In the genomic region with DNA sequence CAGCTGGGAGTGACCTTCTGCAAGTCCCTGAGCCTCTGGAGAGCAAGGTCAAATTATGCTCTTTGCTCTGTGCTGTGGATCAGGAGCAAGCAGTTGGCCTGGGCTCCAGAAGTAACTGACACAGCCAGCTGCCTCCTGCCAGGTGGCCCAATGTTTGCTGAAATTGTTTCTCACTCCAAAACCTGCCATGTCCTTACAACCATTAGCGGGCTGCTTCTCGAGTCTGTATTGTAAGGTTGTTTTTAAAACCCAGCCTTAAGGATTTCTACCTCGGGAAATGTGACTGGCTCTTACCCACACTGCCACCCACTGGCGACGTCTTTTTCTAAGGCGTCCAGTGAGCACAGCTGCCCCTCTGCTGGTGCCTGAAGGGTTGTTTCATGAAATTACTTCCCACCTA, we compare ENCODE assay signal across 8 mouse cellular contexts. TPM values are rescaled to one million over a fixed set of nuclear protein-coding genes. Genes with fewer than 3 reads are reported as not detected.
DNase-seq lines count a peak whose midpoint lies in the region; ATAC-seq and TF ChIP-seq lines count a peak whose summit lies in the region.
"Had no signal": no experiment of that assay in that cellular context is flagged by ENCODE, and none has a peak within 500 bp of the region (broad histone marks: within the 10 kb centered on the region; RNA-seq: fewer than 3 reads in every experiment).

No protein-coding gene starts in this region.

- H3K4me3 ChIP-seq in megakaryocyte, embryonic 14.5 days (replicated peaks), result peak overlapping the region; percentile 79
- H3K4me3 ChIP-seq in forebrain, embryonic 15.5 days, result no peak overlapping the region
- no peak overlapping the region for H3K4me3 ChIP-seq in intestine, embryonic 16.5 days (ENCODE audit: low read length)
- no peak overlapping the region for H3K4me3 ChIP-seq in stomach, postnatal 0 days (ENCODE audit: low read depth, low read length)
- H3K4me3 ChIP-seq: neural tube, embryonic 12.5 days had no signal

- H3K9me3 ChIP-seq in megakaryocyte, embryonic 14.5 days, result no peaks in the 10 kb centered on the region
- H3K9me3 ChIP-seq in forebrain, embryonic 15.5 days, result no peaks in the 10 kb centered on the region
- no peaks in the 10 kb centered on the region for H3K9me3 ChIP-seq in intestine, embryonic 16.5 days (ENCODE audit: control insufficient read depth, low read length)
- no peaks in the 10 kb centered on the region for H3K9me3 ChIP-seq in stomach, postnatal 0 days (ENCODE audit: control insufficient read depth, low read length)
- H3K9me3 ChIP-seq: neural tube, embryonic 12.5 days had no signal

- H3K27me3 ChIP-seq in megakaryocyte, embryonic 14.5 days (replicated peaks), result no peaks in the 10 kb centered on the region
- H3K27me3 ChIP-seq in forebrain, embryonic 15.5 days, result no peaks in the 10 kb centered on the region
- H3K27me3 ChIP-seq in intestine, embryonic 16.5 days (replicated peaks; ENCODE audit: control insufficient read depth, insufficient read depth, low read length), result no peaks in the 10 kb centered on the region
- H3K27me3 ChIP-seq in stomach, postnatal 0 days (ENCODE audit: control insufficient read depth, insufficient read depth, low read length), result no peaks in the 10 kb centered on the region
- H3K27me3 ChIP-seq: neural tube, embryonic 12.5 days had no signal

- TF ChIP-seq CTCF in stomach, postnatal 0 days (IDR thresholded peaks at IDR 0.05; ENCODE audit: low read depth), result peak; percentile 84

- H3K36me3 ChIP-seq in megakaryocyte, embryonic 14.5 days (replicated peaks; ENCODE audit: low read length), result no peaks in the 10 kb centered on the region
- no peaks in the 10 kb centered on the region for H3K36me3 ChIP-seq in forebrain, embryonic 15.5 days
- H3K36me3 ChIP-seq in intestine, embryonic 16.5 days (ENCODE audit: control insufficient read depth, insufficient read depth, low read length), result no peaks in the 10 kb centered on the region
- no peaks in the 10 kb centered on the region for H3K36me3 ChIP-seq in stomach, postnatal 0 days (ENCODE audit: control insufficient read depth, insufficient read depth, low read length)
- H3K36me3 ChIP-seq: neural tube, embryonic 12.5 days had no signal

- no peak for TF ChIP-seq EP300 in stomach, postnatal 0 days (optimal IDR thresholded peaks at IDR 0.05)

- H3K9ac ChIP-seq in forebrain, embryonic 15.5 days (replicated peaks), result peak overlapping the region; percentile 3; the same call in 1 of the 2 replicates
- peak overlapping the region; percentile 19; the same call in 1 of the 2 replicates for H3K9ac ChIP-seq in intestine, embryonic 16.5 days (ENCODE audit: low read depth, low read length)
- no peak overlapping the region for H3K9ac ChIP-seq in stomach, postnatal 0 days (ENCODE audit: low read length)
- H3K9ac ChIP-seq: neural tube, embryonic 12.5 days had no signal

- no peak overlapping the region for H3K27ac ChIP-seq in forebrain, embryonic 15.5 days (replicated peaks)
- no peak overlapping the region for H3K27ac ChIP-seq in intestine, embryonic 16.5 days (ENCODE audit: low read length)
- no peak overlapping the region for H3K27ac ChIP-seq in stomach, postnatal 0 days (replicated peaks)
- H3K27ac ChIP-seq: neural tube, embryonic 12.5 days had no signal

- WGBS in forebrain, embryonic 15.5 days, result 1% methylated on average over 6 of the region's 6 CpGs
- 2% methylated on average over 6 of the region's 6 CpGs for WGBS in intestine, embryonic 16.5 days
- 6% methylated on average over 6 of the region's 6 CpGs for WGBS in stomach, postnatal 0 days

- H3K4me1 ChIP-seq in megakaryocyte, embryonic 14.5 days, result peaks cover 78% of the 10 kb centered on the region
- peaks cover 26% of the 10 kb centered on the region for H3K4me1 ChIP-seq in forebrain, embryonic 15.5 days
- peaks cover 13% of the 10 kb centered on the region for H3K4me1 ChIP-seq in intestine, embryonic 16.5 days (ENCODE audit: control insufficient read depth, insufficient read depth, low read length)
- H3K4me1 ChIP-seq in stomach, postnatal 0 days (replicated peaks; ENCODE audit: control insufficient read depth, insufficient read depth), result 0 out of 2 replicates have a peak, but pooled peaks cover 2% of the 10 kb centered on the region

- no peak for ATAC-seq in megakaryocyte, adult 5-6 weeks (ENCODE audit: poor library complexity, severe bottlenecking)
- no peak for ATAC-seq in forebrain, embryonic 15.5 days (replicated peaks)
- no peak for ATAC-seq in intestine, embryonic 16.5 days
- 0 out of 2 replicates have a peak, but pooled peaks have one; percentile 21 for ATAC-seq in megakaryocyte progenitor cell, adult 5-6 weeks (replicated peaks; ENCODE audit: poor library complexity)
- no peak for ATAC-seq in stomach, postnatal 0 days (ENCODE audit: low FRiP score, low TSS enrichment)

- no peak overlapping the region for H3K4me2 ChIP-seq in forebrain, embryonic 15.5 days (replicated peaks)
- H3K4me2 ChIP-seq in intestine, embryonic 16.5 days (ENCODE audit: low read depth, low read length), result no peak overlapping the region
- H3K4me2 ChIP-seq in stomach, postnatal 0 days (replicated peaks; ENCODE audit: low read depth), result no peak overlapping the region
- H3K4me2 ChIP-seq: neural tube, embryonic 12.5 days had no signal

- DNase-seq in adrenal gland, postnatal 14 days, result peak; percentile 71
- peak; percentile 73 for DNase-seq in stomach, postnatal 0 days (ENCODE audit: low spot score)

RNA-seq across cellular contexts. Expression of gene Irs2, which starts 5.0 kb away (rescaled TPM):
- polyA plus RNA-seq in megakaryocyte, embryonic 14.5 days (2012; ENCODE audit: insufficient read depth, low replicate concordance), result 77.5 and 176 TPM in 2 replicates
- 12.3 and 12.5 TPM in 2 replicates for total RNA-seq in megakaryocyte, adult 5-6 weeks (2015)
- total RNA-seq in megakaryocyte, adult 5-6 weeks (2017), result 7.6 and 10.9 TPM in 2 replicates
- 28.2 and 49.7 TPM in 2 replicates for total RNA-seq in adrenal gland, postnatal 14 days (2021)
- 7.1 and 7.5 TPM in 2 replicates for polyA plus RNA-seq in forebrain, embryonic 15.5 days (2015; fragmentation: Nextera tagmentation; extraction: Ambion mirVana)
- polyA plus RNA-seq in intestine, embryonic 16.5 days (2015; fragmentation: Nextera tagmentation; extraction: Ambion mirVana), result 4.4 and 4.7 TPM in 2 replicates
- 4.6 and 6.0 TPM in 2 replicates for total RNA-seq in megakaryocyte progenitor cell, adult 5-6 weeks (2015)
- total RNA-seq in megakaryocyte progenitor cell, adult 5-6 weeks (2017), result 2.7 and 4.9 TPM in 2 replicates
- 3.3 and 3.9 TPM in 2 replicates for polyA plus RNA-seq in stomach, postnatal 0 days (2015; fragmentation: Nextera tagmentation; extraction: Ambion mirVana)
